Mouse (Mus musculus) heart, postnatal 4 days (tissue): ENCODE data around the gene Radil. TPM values are rescaled to one million over a fixed set of nuclear protein-coding genes. Genes with fewer than 3 reads are reported as not detected.

ENCODE experiments used
- DNase-seq: peaks from one replicate; pipeline ENCODE4 v3.0.0; 2021
- total RNA-seq, 2 experiments: library from RNA; stranded (reverse); gene quantifications; 2 replicates each; pipeline ENCODE4 v1.2.3; 2021

Gene Radil
- total RNA-seq, 2 experiments from 2014 or later = 3.7 to 5.6 TPM

- no peak for DNase-seq
Measured at GRCm38 (mm10) chr5:142537286-142537685, 13.6 kb downstream of the Radil start.

- no peak for DNase-seq
Measured at GRCm38 (mm10) chr5:142535388-142535787, 15.5 kb downstream of the Radil start.

- DNase-seq = no peak
Measured at GRCm38 (mm10) chr5:142529915-142530314, 21.0 kb downstream of the Radil start, which contains the start of gene Papolb. Gene Papolb, minus strand, starts transcription at chr5:142530076.

GRCm38 (mm10) chr5:142524711-142525464, 26.0 kb downstream of the Radil start:
- no peak for DNase-seq

- no peak for DNase-seq
Measured at GRCm38 (mm10) chr5:142521195-142521866, 29.6 kb downstream of the Radil start.

- DNase-seq = no peak
Measured at GRCm38 (mm10) chr5:142520360-142520759, 30.5 kb downstream of the Radil start.

GRCm38 (mm10) chr5:142518973-142519372, 31.9 kb downstream of the Radil start:
- DNase-seq = no peak

GRCm38 (mm10) chr5:142512112-142512511, 38.8 kb downstream of the Radil start:
- no peak for DNase-seq

GRCm38 (mm10) chr5:142510061-142510414, 40.9 kb downstream of the Radil start:
- DNase-seq = no peak

- DNase-seq = no peak
Measured at GRCm38 (mm10) chr5:142509141-142510060, 41.5 kb downstream of the Radil start.

GRCm38 (mm10) chr5:142505695-142506423, 45.0 kb downstream of the Radil start:
- peak; percentile 41 for DNase-seq

- no peak for DNase-seq
Measured at GRCm38 (mm10) chr5:142504175-142504574, 46.7 kb downstream of the Radil start.

- peak; percentile 88 for DNase-seq
Measured at GRCm38 (mm10) chr5:142502414-142502813, 48.5 kb downstream of the Radil start.

GRCm38 (mm10) chr5:142500918-142501317, 50.0 kb downstream of the Radil start:
- no peak for DNase-seq

GRCm38 (mm10) chr5:142498964-142499363, 51.9 kb downstream of the Radil start:
- peak; percentile 67 for DNase-seq

- DNase-seq = no peak
Measured at GRCm38 (mm10) chr5:142495321-142496096, 55.4 kb downstream of the Radil start.

- no peak for DNase-seq
Measured at GRCm38 (mm10) chr5:142493307-142493706, 57.6 kb downstream of the Radil start.

GRCm38 (mm10) chr5:142489955-142490707, 60.8 kb downstream of the Radil start:
- DNase-seq = no peak

GRCm38 (mm10) chr5:142486654-142487053, 64.2 kb downstream of the Radil start:
- DNase-seq = no peak

- DNase-seq = no peak
Measured at GRCm38 (mm10) chr5:142483581-142483980, 67.3 kb downstream of the Radil start.

GRCm38 (mm10) chr5:142482512-142482911, 68.4 kb downstream of the Radil start:
- DNase-seq = no peak
